14 mouse cellular contexts compared by ENCODE assay signal in genomic region chr2:32425568-32425967, GRCm38 (mm10). TPM values are rescaled to one million over a fixed set of nuclear protein-coding genes. Genes with fewer than 3 reads are reported as not detected.
A peak's percentile ranks its signal among the peaks of the same experiment; 100 is the strongest.
DNase-seq lines count a peak whose midpoint lies in the region; ATAC-seq and TF ChIP-seq lines count a peak whose summit lies in the region.
"Had no signal": no experiment of that assay in that cellular context is flagged by ENCODE, and none has a peak within 500 bp of the region (broad histone marks: within the 10 kb centered on the region; RNA-seq: fewer than 3 reads in every experiment).

No protein-coding gene starts in this region.

- no peak for DNase-seq in heart, adult 18-20 months
- DNase-seq in lung, embryonic 14.5 days = no peak
- DNase-seq in lung, adult 2 months = no peak
- no peak for DNase-seq in retina, postnatal 1 day
- DNase-seq: adrenal gland, adult 8-10 months; lung, adult 18-20 months; thymus, adult 18-20 months had no signal

- no peaks in the 10 kb centered on the region for H3K27me3 ChIP-seq in heart, embryonic 13.5 days (replicated peaks)
- no peaks in the 10 kb centered on the region for H3K27me3 ChIP-seq in lung, embryonic 14.5 days (ENCODE audit: insufficient read depth, low read length)
- H3K27me3 ChIP-seq: heart, embryonic 15.5 days; midbrain, embryonic 15.5 days; neural tube, embryonic 13.5 days; Patski had no signal

- H3K9ac ChIP-seq in heart, embryonic 13.5 days = 0 out of 2 replicates have a peak overlapping the region, but pooled peaks have one; percentile 48
- H3K9ac ChIP-seq in lung, embryonic 14.5 days = no peak overlapping the region
- H3K9ac ChIP-seq: heart, embryonic 15.5 days; midbrain, embryonic 15.5 days had no signal

- no peak for TF ChIP-seq CTCF in lung, embryonic 14.5 days (IDR thresholded peaks at IDR 0.05; ENCODE audit: low read depth)
- TF ChIP-seq CTCF in lung, adult 2 months (IDR thresholded peaks at IDR 0.05; ENCODE audit: insufficient read depth, low read length) = no peak
- no peak for TF ChIP-seq CTCF in embryonic fibroblast, embryonic 13.5 days (IDR thresholded peaks at IDR 0.05; ENCODE audit: borderline replicate concordance, insufficient read depth, low read length)
- no peak for TF ChIP-seq CTCF in olfactory bulb, adult 2 months (IDR thresholded peaks at IDR 0.05; ENCODE audit: insufficient read depth, low read depth, low read length)

- no peak for TF ChIP-seq POLR2A in lung, adult 2 months (IDR thresholded peaks at IDR 0.05; ENCODE audit: borderline replicate concordance, extremely low read depth, low read depth, low read length)
- no peak for TF ChIP-seq POLR2A in embryonic fibroblast, embryonic 13.5 days (IDR thresholded peaks at IDR 0.05; ENCODE audit: low read depth, low read length)
- TF ChIP-seq POLR2A in olfactory bulb, adult 2 months (IDR thresholded peaks at IDR 0.05; ENCODE audit: insufficient read depth, low read depth, low read length) = no peak

- peaks cover 74% of the 10 kb centered on the region for H3K4me1 ChIP-seq in heart, embryonic 13.5 days
- H3K4me1 ChIP-seq in lung, embryonic 14.5 days (ENCODE audit: insufficient read depth) = peaks cover 39% of the 10 kb centered on the region
- H3K4me1 ChIP-seq in lung, adult 2 months (ENCODE audit: control insufficient read depth, insufficient read depth, low read length) = peaks cover 50% of the 10 kb centered on the region
- peaks cover 21% of the 10 kb centered on the region for H3K4me1 ChIP-seq in embryonic fibroblast, embryonic 13.5 days (ENCODE audit: control insufficient read depth, insufficient read depth, low read length)
- H3K4me1 ChIP-seq in olfactory bulb, adult 2 months (ENCODE audit: control insufficient read depth, insufficient read depth, low read length) = peaks cover 32% of the 10 kb centered on the region

- H3K4me2 ChIP-seq in heart, embryonic 13.5 days = no peak overlapping the region
- H3K4me2 ChIP-seq in lung, embryonic 14.5 days = no peak overlapping the region
- H3K4me2 ChIP-seq: heart, embryonic 15.5 days; midbrain, embryonic 15.5 days; neural tube, embryonic 13.5 days had no signal

- H3K4me3 ChIP-seq in heart, embryonic 13.5 days = no peak overlapping the region
- H3K4me3 ChIP-seq in lung, embryonic 14.5 days (ENCODE audit: low read depth, low read length) = no peak overlapping the region
- no peak overlapping the region for H3K4me3 ChIP-seq in lung, adult 2 months (replicated peaks; ENCODE audit: extremely low read depth, low read depth, low read length)
- H3K4me3 ChIP-seq in embryonic fibroblast, embryonic 13.5 days (ENCODE audit: insufficient read depth, low read length) = no peak overlapping the region
- H3K4me3 ChIP-seq in olfactory bulb, adult 2 months (ENCODE audit: insufficient read depth, low read depth, low read length) = no peak overlapping the region
- H3K4me3 ChIP-seq: heart, embryonic 15.5 days; midbrain, embryonic 15.5 days; neural tube, embryonic 13.5 days had no signal

- H3K36me3 ChIP-seq in heart, embryonic 13.5 days = peaks cover 11% of the 10 kb centered on the region
- peaks cover 7% of the 10 kb centered on the region for H3K36me3 ChIP-seq in lung, embryonic 14.5 days (ENCODE audit: insufficient read depth)

- peak overlapping the region; percentile 91; the same call in 1 of the 2 replicates for H3K27ac ChIP-seq in heart, embryonic 13.5 days (replicated peaks)
- peak overlapping the region; percentile 95; the same call in 1 of the 2 replicates for H3K27ac ChIP-seq in lung, embryonic 14.5 days (ENCODE audit: low read depth)
- peak overlapping the region; percentile 82; the same call in 1 of the 2 replicates for H3K27ac ChIP-seq in embryonic fibroblast, embryonic 13.5 days (ENCODE audit: insufficient read depth, low read length)
- 0 out of 2 replicates have a peak overlapping the region, but pooled peaks have one; percentile 32 for H3K27ac ChIP-seq in olfactory bulb, adult 2 months (ENCODE audit: insufficient read depth, low read depth, low read length)

- WGBS in heart, embryonic 13.5 days = 51% methylated on average over 5 of the region's 5 CpGs
- 56% methylated on average over 5 of the region's 5 CpGs for WGBS in lung, embryonic 14.5 days
- WGBS in lung, adult 2 months = 71% methylated on average over 5 of the region's 5 CpGs
- WGBS in olfactory bulb, adult 2 months = 36% methylated on average over 5 of the region's 5 CpGs

- H3K9me3 ChIP-seq in heart, embryonic 13.5 days = no peaks in the 10 kb centered on the region
- H3K9me3 ChIP-seq in lung, embryonic 14.5 days (ENCODE audit: low read depth, low read length) = no peaks in the 10 kb centered on the region
- H3K9me3 ChIP-seq: heart, embryonic 15.5 days; midbrain, embryonic 15.5 days; neural tube, embryonic 13.5 days had no signal

- ATAC-seq in heart, embryonic 13.5 days (ENCODE audit: extremely low read depth, insufficient number of reproducible peaks, low FRiP score, low TSS enrichment) = no peak
- ATAC-seq in lung, embryonic 14.5 days (ENCODE audit: insufficient read depth) = no peak
- ATAC-seq: midbrain, embryonic 15.5 days; Patski had no signal

RNA-seq across cellular contexts. Expression of gene Naif1, which starts 24.7 kb away (rescaled TPM):
- 4.2 and 5.0 TPM in 2 replicates for polyA plus RNA-seq in heart, embryonic 13.5 days (2015; fragmentation: Nextera tagmentation; extraction: Ambion mirVana)
- total RNA-seq in heart, adult 18-20 months (2021) = 1 to 10 TPM; 3.0 to 3.1 TPM
- polyA plus RNA-seq in lung, embryonic 14.5 days (2014; fragmentation: Nextera tagmentation; extraction: Ambion mirVana) = 5.7 and 6.5 TPM in 2 replicates
- polyA plus RNA-seq in lung, adult 2 months (2012; rRNA removed) = 5.1 and 5.5 TPM in 2 replicates
- polyA plus RNA-seq in embryonic fibroblast, embryonic 13.5 days (2011; ENCODE audit: insufficient read length, low read depth, missing spikeins) = 3.5 and 3.8 TPM in 2 replicates
- polyA plus RNA-seq in olfactory bulb, adult 2 months (2012; ENCODE audit: insufficient read depth, insufficient read length, low replicate concordance, missing spikeins) = not detected in 2 replicates

RNA-seq across cellular contexts. Expression of gene Slc25a25, which starts 25.7 kb away (rescaled TPM):
- 10.7 and 10.9 TPM in 2 replicates for polyA plus RNA-seq in heart, embryonic 13.5 days (2015; fragmentation: Nextera tagmentation; extraction: Ambion mirVana)
- 10 to 100 TPM in 1 of 2 experiments, 1 to 10 TPM in 1; 8.4 to 11.5 TPM for total RNA-seq in heart, adult 18-20 months (2021)
- polyA plus RNA-seq in lung, embryonic 14.5 days (2014; fragmentation: Nextera tagmentation; extraction: Ambion mirVana) = 16.3 and 19.5 TPM in 2 replicates
- polyA plus RNA-seq in lung, adult 2 months (2012; rRNA removed) = 19.9 and 21.9 TPM in 2 replicates
- 10.7 and 16.6 TPM in 2 replicates for polyA plus RNA-seq in embryonic fibroblast, embryonic 13.5 days (2011; ENCODE audit: insufficient read length, low read depth, missing spikeins)
- polyA plus RNA-seq in olfactory bulb, adult 2 months (2012; ENCODE audit: insufficient read depth, insufficient read length, low replicate concordance, missing spikeins) = 221 TPM in 1 of 2 replicates, not detected in the other

RNA-seq across cellular contexts. Expression of gene Ptges2, which starts 29.9 kb away (rescaled TPM):
- 35.3 and 36.1 TPM in 2 replicates for polyA plus RNA-seq in heart, embryonic 13.5 days (2015; fragmentation: Nextera tagmentation; extraction: Ambion mirVana)
- 10 to 100 TPM; 60.2 to 68.5 TPM for total RNA-seq in heart, adult 18-20 months (2021)
- polyA plus RNA-seq in lung, embryonic 14.5 days (2014; fragmentation: Nextera tagmentation; extraction: Ambion mirVana) = 28.0 and 28.2 TPM in 2 replicates
- 14.7 and 23.8 TPM in 2 replicates for polyA plus RNA-seq in lung, adult 2 months (2012; rRNA removed)
- 14.3 and 18.0 TPM in 2 replicates for polyA plus RNA-seq in embryonic fibroblast, embryonic 13.5 days (2011; ENCODE audit: insufficient read length, low read depth, missing spikeins)
- polyA plus RNA-seq in olfactory bulb, adult 2 months (2012; ENCODE audit: insufficient read depth, insufficient read length, low replicate concordance, missing spikeins) = not detected in 2 replicates

RNA-seq across cellular contexts. Expression of gene Lcn2, which starts 37.5 kb away (rescaled TPM):
- 0.91 and 0.98 TPM in 2 replicates for polyA plus RNA-seq in heart, embryonic 13.5 days (2015; fragmentation: Nextera tagmentation; extraction: Ambion mirVana)
- total RNA-seq in heart, adult 18-20 months (2021) = 1 to 10 TPM; 4.8 to 5.6 TPM
- 1.6 TPM in 1 of 2 replicates, not detected in the other for polyA plus RNA-seq in lung, embryonic 14.5 days (2014; fragmentation: Nextera tagmentation; extraction: Ambion mirVana)
- 193 and 242 TPM in 2 replicates for polyA plus RNA-seq in lung, adult 2 months (2012; rRNA removed)
- polyA plus RNA-seq in embryonic fibroblast, embryonic 13.5 days (2011; ENCODE audit: insufficient read length, low read depth, missing spikeins) = not detected in 2 replicates
- not detected in 2 replicates for polyA plus RNA-seq in olfactory bulb, adult 2 months (2012; ENCODE audit: insufficient read depth, insufficient read length, low replicate concordance, missing spikeins)

RNA-seq across cellular contexts. Expression of gene 1110008P14Rik, which starts 43.8 kb away (rescaled TPM):
- 47.5 and 49.0 TPM in 2 replicates for polyA plus RNA-seq in heart, embryonic 13.5 days (2015; fragmentation: Nextera tagmentation; extraction: Ambion mirVana)
- total RNA-seq in heart, adult 18-20 months (2021) = 10 to 100 TPM; 43.2 to 50.5 TPM
- 32.4 and 33.3 TPM in 2 replicates for polyA plus RNA-seq in lung, embryonic 14.5 days (2014; fragmentation: Nextera tagmentation; extraction: Ambion mirVana)
- polyA plus RNA-seq in lung, adult 2 months (2012; rRNA removed) = 170 and 173 TPM in 2 replicates
- 28.8 and 30.3 TPM in 2 replicates for polyA plus RNA-seq in embryonic fibroblast, embryonic 13.5 days (2011; ENCODE audit: insufficient read length, low read depth, missing spikeins)
- not detected in 2 replicates for polyA plus RNA-seq in olfactory bulb, adult 2 months (2012; ENCODE audit: insufficient read depth, insufficient read length, low replicate concordance, missing spikeins)

Comparison
In these comparisons a context has a peak if more than half of its experiments do, and no peak if none do; other contexts are left out.
1. H3K27ac ChIP-seq: peak in every context shown above with its lines; median percentile 95 in lung, embryonic 14.5 days; 91 in heart, embryonic 13.5 days; 82 in embryonic fibroblast, embryonic 13.5 days; 32 in olfactory bulb, adult 2 months.
2. RNA of gene Ptges2, which starts 29.9 kb away (polyA plus RNA-seq): 35.3 to 36.1 TPM in heart, embryonic 13.5 days, 28.0 to 28.2 TPM in lung, embryonic 14.5 days, 14.7 to 23.8 TPM in lung, adult 2 months and 14.3 to 18.0 TPM in embryonic fibroblast, embryonic 13.5 days; not detected in olfactory bulb, adult 2 months; every median in the first group is over 10 times any median in the second.